Mouse (Mus musculus): ENCODE measurements around the gene Kifc5b.

Kifc5b gene

GRCm38 (mm10) chr17:26933419-26933818 is 16.5 kb downstream of the Kifc5b start:
- TF ChIP-seq CTCF (conservative IDR thresholded peaks at IDR 0.05; ENCODE audit: low read length) (no peak), POU5F1 (IDR thresholded peaks at IDR 0.05; ENCODE audit: borderline replicate concordance, low read length) (no peak), NANOG (IDR thresholded peaks at IDR 0.05; ENCODE audit: borderline replicate concordance, low read length) (no peak)
- Histone ChIP-seq H3K27me3 (ENCODE audit: insufficient read depth, low read length) (no peaks in the 10 kb centered on the region), H3K4me3 (replicated peaks; ENCODE audit: low read length) (peak overlapping the region; percentile 81), H3K4me1 (replicated peaks; ENCODE audit: low read depth, low read length) (peaks cover 74% of the 10 kb centered on the region), H3K36me3 (ENCODE audit: insufficient read depth, low read length) (peaks cover 92% of the 10 kb centered on the region), H3K9me3 (ENCODE audit: low read length) (no peaks in the 10 kb centered on the region)

GRCm38 (mm10) chr17:26933885-26934827 is 17.3 kb downstream of the Kifc5b start:
- no peak for TF ChIP-seq CTCF (conservative IDR thresholded peaks at IDR 0.05; ENCODE audit: low read length)
- no peak for TF ChIP-seq POU5F1 (IDR thresholded peaks at IDR 0.05; ENCODE audit: borderline replicate concordance, low read length)
- TF ChIP-seq NANOG (IDR thresholded peaks at IDR 0.05; ENCODE audit: borderline replicate concordance, low read length): no peak
- Histone ChIP-seq H3K9me3 (ENCODE audit: low read length) (no peaks in the 10 kb centered on the region), H3K27me3 (ENCODE audit: insufficient read depth, low read length) (no peaks in the 10 kb centered on the region), H3K4me3 (replicated peaks; ENCODE audit: low read length) (peak overlapping the region; percentile 81), H3K36me3 (ENCODE audit: insufficient read depth, low read length) (peaks cover 84% of the 10 kb centered on the region), H3K4me1 (replicated peaks; ENCODE audit: low read depth, low read length) (peaks cover 74% of the 10 kb centered on the region)

- Histone ChIP-seq H3K4me3 (replicated peaks; ENCODE audit: low read length) (no peak overlapping the region), H3K36me3 (ENCODE audit: insufficient read depth, low read length) (peaks cover 76% of the 10 kb centered on the region), H3K4me1 (replicated peaks; ENCODE audit: low read depth, low read length) (peaks cover 76% of the 10 kb centered on the region), H3K9me3 (ENCODE audit: low read length) (no peaks in the 10 kb centered on the region), H3K27me3 (ENCODE audit: insufficient read depth, low read length) (no peaks in the 10 kb centered on the region)
- TF ChIP-seq NANOG (IDR thresholded peaks at IDR 0.05; ENCODE audit: borderline replicate concordance, low read length) (no peak), POU5F1 (IDR thresholded peaks at IDR 0.05; ENCODE audit: borderline replicate concordance, low read length) (no peak), CTCF (conservative IDR thresholded peaks at IDR 0.05; ENCODE audit: low read length) (no peak)
Observed at GRCm38 (mm10) chr17:26935027-26935426, 18.1 kb downstream of the Kifc5b start.

GRCm38 (mm10) chr17:26936453-26936852 is 19.6 kb downstream of the Kifc5b start:
- no peaks in the 10 kb centered on the region for H3K9me3 ChIP-seq (ENCODE audit: low read length)
- peaks cover under 1% of the 10 kb centered on the region; the same call in 1 of the 2 replicates for H3K27me3 ChIP-seq (ENCODE audit: insufficient read depth, low read length)
- H3K36me3 ChIP-seq (ENCODE audit: insufficient read depth, low read length): peaks cover 61% of the 10 kb centered on the region
- TF ChIP-seq NANOG (IDR thresholded peaks at IDR 0.05; ENCODE audit: borderline replicate concordance, low read length) (no peak), POU5F1 (IDR thresholded peaks at IDR 0.05; ENCODE audit: borderline replicate concordance, low read length) (no peak), CTCF (conservative IDR thresholded peaks at IDR 0.05; ENCODE audit: low read length) (no peak)
- peaks cover 81% of the 10 kb centered on the region for H3K4me1 ChIP-seq (replicated peaks; ENCODE audit: low read depth, low read length)
- H3K4me3 ChIP-seq (replicated peaks; ENCODE audit: low read length): no peak overlapping the region

GRCm38 (mm10) chr17:26936921-26937695 is 20.2 kb downstream of the Kifc5b start:
- no peak for TF ChIP-seq NANOG (IDR thresholded peaks at IDR 0.05; ENCODE audit: borderline replicate concordance, low read length)
- TF ChIP-seq CTCF (conservative IDR thresholded peaks at IDR 0.05; ENCODE audit: low read length): no peak
- no peak for TF ChIP-seq POU5F1 (IDR thresholded peaks at IDR 0.05; ENCODE audit: borderline replicate concordance, low read length)
- H3K27me3 ChIP-seq (ENCODE audit: insufficient read depth, low read length): peaks cover 5% of the 10 kb centered on the region
- 0 out of 2 replicates have a peak overlapping the region, but pooled peaks have one; percentile 91 for H3K4me3 ChIP-seq (replicated peaks; ENCODE audit: low read length)
- H3K9me3 ChIP-seq (ENCODE audit: low read length): no peaks in the 10 kb centered on the region
- peaks cover 55% of the 10 kb centered on the region for H3K36me3 ChIP-seq (ENCODE audit: insufficient read depth, low read length)
- H3K4me1 ChIP-seq (replicated peaks; ENCODE audit: low read depth, low read length): peaks cover 81% of the 10 kb centered on the region

- TF ChIP-seq POU5F1 (IDR thresholded peaks at IDR 0.05; ENCODE audit: borderline replicate concordance, low read length) (no peak), CTCF (conservative IDR thresholded peaks at IDR 0.05; ENCODE audit: low read length) (no peak), NANOG (IDR thresholded peaks at IDR 0.05; ENCODE audit: borderline replicate concordance, low read length) (no peak)
- Histone ChIP-seq H3K4me1 (replicated peaks; ENCODE audit: low read depth, low read length) (peaks cover 78% of the 10 kb centered on the region), H3K4me3 (replicated peaks; ENCODE audit: low read length) (peak overlapping the region; percentile 91), H3K27me3 (ENCODE audit: insufficient read depth, low read length) (peaks cover 11% of the 10 kb centered on the region), H3K36me3 (ENCODE audit: insufficient read depth, low read length) (peaks cover 48% of the 10 kb centered on the region), H3K9me3 (ENCODE audit: low read length) (no peaks in the 10 kb centered on the region)
Observed at GRCm38 (mm10) chr17:26937883-26938695, 21.2 kb downstream of the Kifc5b start.

GRCm38 (mm10) chr17:26938731-26939130 is 21.8 kb downstream of the Kifc5b start:
- Histone ChIP-seq H3K9me3 (ENCODE audit: low read length) (no peaks in the 10 kb centered on the region), H3K36me3 (ENCODE audit: insufficient read depth, low read length) (peaks cover 47% of the 10 kb centered on the region), H3K27me3 (ENCODE audit: insufficient read depth, low read length) (peaks cover 16% of the 10 kb centered on the region), H3K4me3 (replicated peaks; ENCODE audit: low read length) (peak overlapping the region; percentile 91), H3K4me1 (replicated peaks; ENCODE audit: low read depth, low read length) (peaks cover 72% of the 10 kb centered on the region)
- TF ChIP-seq CTCF (conservative IDR thresholded peaks at IDR 0.05; ENCODE audit: low read length) (no peak), POU5F1 (IDR thresholded peaks at IDR 0.05; ENCODE audit: borderline replicate concordance, low read length) (no peak), NANOG (IDR thresholded peaks at IDR 0.05; ENCODE audit: borderline replicate concordance, low read length) (no peak)
